Mouse (Mus musculus) layer of hippocampus, postnatal 10 days (tissue): ENCODE data around the gene Atp6v1b1. TPM values are rescaled to one million over a fixed set of nuclear protein-coding genes. Genes with fewer than 3 reads are reported as not detected.
A peak's percentile ranks its signal among the peaks of the same experiment; 100 is the strongest.

Experiments used
- DNase-seq, 2 experiments: peaks; one replicate each; pipeline ENCODE4 v3.0.0; 2021; ENCODE audit warnings: low spot score in 2 of 2
- long read RNA-seq: library from polyadenylated mRNA; stranded (forward); transcript quantifications from one replicate; pipeline ENCODE4 v2.0.0, GENCODE M21; 2023
- total RNA-seq, 2 experiments: library from RNA; stranded (reverse); gene quantifications; 2 replicates each; pipeline ENCODE4 v1.2.3; 2021

Gene Atp6v1b1
- under 1 TPM; 0.21 to 0.56 TPM for total RNA-seq
- long read RNA-seq: 0 reads

DNA sequence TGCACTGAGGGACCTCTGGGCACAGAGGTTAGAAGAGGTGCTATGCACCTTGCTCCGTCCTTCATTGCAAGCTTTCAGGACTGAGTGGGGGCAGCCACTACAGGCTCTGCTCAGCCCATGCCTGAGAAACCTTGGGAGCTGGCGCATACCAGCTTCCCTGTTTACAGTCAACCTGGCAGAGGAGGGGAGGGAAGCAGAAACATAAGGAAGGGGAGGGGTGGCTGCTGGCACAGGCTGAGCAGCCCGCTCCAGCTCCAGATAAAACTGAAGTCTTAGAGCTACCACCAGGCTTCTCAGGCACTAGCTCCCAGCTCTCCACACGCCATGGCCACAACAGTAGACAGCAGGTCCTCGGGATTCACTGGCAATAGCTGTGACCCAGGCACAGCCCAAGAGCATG, at the start of gene Atp6v1b1:
Atp6v1b1 (plus strand) TSS at position 230 of the 400 bp plus-strand sequence.
- no peak for DNase-seq

DNA sequence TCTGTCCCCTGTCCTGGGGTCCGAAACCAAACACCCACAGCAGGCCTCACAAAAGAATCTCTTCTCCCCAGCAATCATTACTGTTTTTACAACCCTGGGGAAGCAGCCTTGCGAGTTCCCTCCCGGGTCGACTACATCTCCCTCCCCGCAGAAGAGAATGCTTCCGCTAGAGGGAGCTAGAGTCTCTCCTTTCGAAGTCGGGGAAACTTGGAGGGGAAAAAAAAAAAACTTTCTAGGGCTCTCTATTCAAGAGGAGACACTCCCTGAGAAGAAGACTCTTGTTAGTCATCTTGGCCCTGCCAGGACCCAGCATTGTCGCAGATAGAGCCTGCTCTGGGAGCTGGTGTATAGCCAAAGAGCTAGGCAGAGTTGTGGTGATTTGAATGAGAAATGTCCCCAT, 49.0 kb upstream of the Atp6v1b1 start:
- peak; percentile 33 to 59 for DNase-seq

DNA sequence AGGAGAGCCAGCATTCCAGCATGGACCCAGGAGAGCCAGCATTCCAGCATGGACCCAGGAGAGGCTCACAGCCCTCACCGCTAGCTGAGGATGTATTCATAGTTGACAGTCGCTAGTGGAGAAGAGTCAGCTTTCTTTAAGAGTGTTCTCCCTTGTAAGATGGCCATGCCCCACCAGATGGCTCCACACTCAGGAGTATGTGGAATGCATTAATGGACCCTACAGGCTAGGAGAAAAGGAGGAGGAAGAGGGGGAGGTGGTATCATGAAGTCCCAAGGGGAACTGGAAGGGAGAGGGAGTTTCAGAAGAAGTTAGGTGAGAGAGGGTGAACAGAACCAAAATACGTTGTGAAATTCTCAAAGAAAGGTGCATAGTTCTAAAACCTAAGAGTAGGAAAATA, 47.1 kb upstream of the Atp6v1b1 start:
- no peak for DNase-seq

DNA sequence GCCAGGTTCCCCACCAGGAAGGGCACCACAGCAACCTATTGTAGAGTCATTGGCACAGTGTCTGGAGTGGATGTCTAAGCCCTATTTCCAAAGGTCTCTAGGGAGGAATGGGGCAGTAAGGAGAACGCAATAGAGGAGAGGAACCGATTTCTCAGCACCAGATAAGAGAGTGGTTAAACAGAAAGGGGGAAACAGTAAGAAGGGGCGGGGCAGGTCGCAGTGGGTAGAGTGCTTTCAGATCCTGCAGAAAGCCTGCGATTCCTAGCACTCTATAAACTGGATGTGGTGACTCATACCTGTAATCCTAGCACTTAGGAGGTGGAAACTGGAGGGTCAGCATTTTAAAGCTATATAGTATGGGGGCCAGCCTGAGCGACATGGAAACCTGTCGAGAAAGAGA, 46.1 kb upstream of the Atp6v1b1 start:
- no peak for DNase-seq

DNA sequence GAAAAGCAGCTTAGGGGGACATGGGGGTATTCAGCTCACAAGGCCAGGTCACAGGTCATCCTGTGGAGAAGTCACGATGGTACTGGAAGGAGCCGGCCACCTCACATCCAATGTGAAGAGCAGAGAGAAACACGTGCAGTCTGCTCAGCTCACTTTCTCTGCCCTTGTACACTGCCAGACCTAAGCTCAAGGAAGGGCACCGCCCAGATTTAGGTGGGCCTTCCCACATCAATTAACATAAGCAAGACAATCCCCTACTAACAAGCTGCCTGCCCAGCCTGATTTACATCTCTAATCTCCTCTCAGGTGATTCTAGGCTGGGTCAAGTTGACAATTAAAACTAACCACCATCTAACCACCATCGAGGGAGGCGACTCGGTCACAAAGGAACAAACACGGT, 44.9 kb upstream of the Atp6v1b1 start:
- DNase-seq: no peak

DNA sequence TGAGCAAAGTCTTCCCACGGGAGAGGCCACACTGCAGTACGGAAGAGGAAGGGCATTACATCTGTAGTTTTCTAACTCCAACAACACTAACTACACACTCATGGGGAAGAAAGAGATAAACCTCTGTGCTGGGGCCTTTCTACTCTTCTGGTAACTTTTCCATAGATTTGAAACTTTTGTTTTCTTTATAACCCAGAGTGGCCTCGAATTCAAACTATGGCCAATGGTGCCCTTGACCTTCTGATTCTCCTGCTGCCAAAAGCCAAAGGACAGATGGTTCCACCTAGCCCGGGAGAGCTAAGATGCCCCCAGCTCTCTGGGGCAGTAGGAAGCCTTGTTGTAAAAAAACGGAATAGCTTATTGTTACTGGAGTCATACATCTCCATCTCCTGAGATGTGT, 42.8 kb upstream of the Atp6v1b1 start:
- DNase-seq: no peak

DNA sequence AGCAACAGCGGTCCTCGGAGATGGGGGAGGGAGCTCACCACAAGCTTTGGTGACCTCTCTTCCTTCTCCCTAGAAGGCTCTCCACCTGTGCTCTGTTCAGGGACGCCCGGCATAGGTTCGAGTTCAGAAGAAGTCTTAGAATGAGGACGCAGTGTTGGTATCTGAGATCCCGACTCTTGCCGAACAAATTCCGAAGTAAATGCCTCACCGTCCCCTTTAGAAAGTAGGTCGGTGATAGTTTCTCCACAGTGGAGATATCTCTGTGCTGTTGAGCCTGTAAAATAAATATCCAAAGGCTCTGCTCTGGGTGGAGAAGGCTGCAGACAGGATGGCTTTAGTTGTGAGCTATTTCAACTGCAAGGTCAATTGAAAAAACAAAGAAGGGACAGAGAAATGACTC, 41.8 kb upstream of the Atp6v1b1 start:
- DNase-seq: no peak

GRCm38 (mm10) chr6:83702146-83702999, 40.4 kb upstream of the Atp6v1b1 start:
- DNase-seq: no peak

GRCm38 (mm10) chr6:83703000-83703721, 39.6 kb upstream of the Atp6v1b1 start:
- DNase-seq: no peak

- no peak for DNase-seq
Measured at GRCm38 (mm10) chr6:83703722-83704078, 39.1 kb upstream of the Atp6v1b1 start.

- DNase-seq: no peak
Measured at GRCm38 (mm10) chr6:83704294-83704693, 38.5 kb upstream of the Atp6v1b1 start.

GRCm38 (mm10) chr6:83704701-83705100, 38.1 kb upstream of the Atp6v1b1 start:
- no peak for DNase-seq

- no peak for DNase-seq
Measured at GRCm38 (mm10) chr6:83707738-83708510, 34.9 kb upstream of the Atp6v1b1 start.

- DNase-seq: no peak
Measured at GRCm38 (mm10) chr6:83710361-83711066, 32.3 kb upstream of the Atp6v1b1 start.

DNA sequence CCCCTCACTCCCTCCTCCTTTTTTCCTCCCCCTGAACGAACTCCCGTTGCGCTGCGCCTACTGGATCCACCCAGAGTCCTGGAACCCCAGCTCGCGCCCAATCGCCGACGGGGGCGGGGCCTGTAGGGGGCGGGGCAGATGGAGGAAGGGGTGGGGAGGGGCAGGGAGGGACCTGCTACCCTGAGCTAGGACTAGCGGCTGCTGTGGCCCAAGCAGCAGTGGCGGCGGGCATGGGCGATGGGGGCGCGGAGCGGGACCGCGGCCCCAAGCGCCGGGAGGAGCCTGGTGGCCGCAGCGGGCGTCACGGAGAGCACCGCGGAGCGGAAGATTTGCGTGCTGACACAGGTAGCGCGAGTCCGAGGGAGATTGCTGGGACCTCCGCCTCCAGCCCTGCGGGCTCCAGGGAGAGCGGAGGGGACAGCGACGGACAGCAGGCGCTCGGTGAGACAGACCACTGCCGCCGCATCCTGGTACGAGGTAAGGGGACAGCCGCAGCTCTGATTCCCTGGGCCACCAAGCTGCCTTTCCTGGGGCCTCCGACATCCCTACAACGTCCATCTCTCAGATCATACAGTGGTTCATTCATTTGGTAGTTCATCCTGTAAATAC, 31.6 kb upstream of the Atp6v1b1 start, which contains the start of gene Vax2:
Vax2 (plus strand) TSS at position 198 of the 609 bp plus-strand sequence.
- DNase-seq: peak in 1 of 2 experiments; percentile 26

- no peak for DNase-seq
Measured at GRCm38 (mm10) chr6:83711725-83712475, 30.9 kb upstream of the Atp6v1b1 start.

DNA sequence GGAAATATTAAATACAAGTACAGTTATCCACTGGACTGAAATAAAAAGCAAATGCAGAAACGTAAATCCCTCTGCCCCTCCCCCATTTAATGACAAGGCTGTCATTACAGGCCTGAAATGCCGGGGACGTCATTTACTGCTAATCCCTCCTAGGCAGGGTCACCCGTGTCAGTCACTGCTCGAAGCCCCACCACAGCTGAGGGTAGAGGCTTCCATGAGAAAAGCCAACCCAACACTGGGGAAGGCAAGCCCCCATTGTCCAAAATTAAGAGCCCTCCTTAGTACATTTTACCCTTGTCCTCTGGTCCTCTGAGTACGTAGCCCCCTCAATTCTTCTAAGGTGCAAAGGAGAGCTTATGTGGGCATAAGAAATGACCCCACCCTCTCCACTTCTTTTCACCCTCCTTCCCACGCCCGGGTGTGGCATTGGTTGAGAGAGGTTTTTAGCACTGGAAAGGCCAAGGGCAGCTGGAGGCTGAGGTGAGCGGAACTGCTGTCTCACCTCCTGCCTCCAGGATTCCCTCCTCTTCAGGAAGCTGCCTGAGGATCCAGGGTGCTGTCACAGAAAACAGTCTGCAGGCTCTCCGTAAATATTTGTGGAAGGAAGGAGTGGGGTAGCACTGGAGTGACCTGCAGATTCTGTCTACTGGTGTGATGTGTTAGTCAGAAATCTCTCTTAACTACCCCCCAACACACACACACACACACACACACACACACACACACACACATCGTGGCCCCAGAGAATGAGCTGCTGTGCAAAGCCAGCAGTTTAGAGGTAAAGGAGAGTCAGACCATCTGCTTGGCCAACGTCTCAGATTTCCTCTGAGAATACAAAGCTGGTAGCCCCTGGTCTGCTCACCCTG, 29.3 kb upstream of the Atp6v1b1 start:
- DNase-seq: no peak

DNA sequence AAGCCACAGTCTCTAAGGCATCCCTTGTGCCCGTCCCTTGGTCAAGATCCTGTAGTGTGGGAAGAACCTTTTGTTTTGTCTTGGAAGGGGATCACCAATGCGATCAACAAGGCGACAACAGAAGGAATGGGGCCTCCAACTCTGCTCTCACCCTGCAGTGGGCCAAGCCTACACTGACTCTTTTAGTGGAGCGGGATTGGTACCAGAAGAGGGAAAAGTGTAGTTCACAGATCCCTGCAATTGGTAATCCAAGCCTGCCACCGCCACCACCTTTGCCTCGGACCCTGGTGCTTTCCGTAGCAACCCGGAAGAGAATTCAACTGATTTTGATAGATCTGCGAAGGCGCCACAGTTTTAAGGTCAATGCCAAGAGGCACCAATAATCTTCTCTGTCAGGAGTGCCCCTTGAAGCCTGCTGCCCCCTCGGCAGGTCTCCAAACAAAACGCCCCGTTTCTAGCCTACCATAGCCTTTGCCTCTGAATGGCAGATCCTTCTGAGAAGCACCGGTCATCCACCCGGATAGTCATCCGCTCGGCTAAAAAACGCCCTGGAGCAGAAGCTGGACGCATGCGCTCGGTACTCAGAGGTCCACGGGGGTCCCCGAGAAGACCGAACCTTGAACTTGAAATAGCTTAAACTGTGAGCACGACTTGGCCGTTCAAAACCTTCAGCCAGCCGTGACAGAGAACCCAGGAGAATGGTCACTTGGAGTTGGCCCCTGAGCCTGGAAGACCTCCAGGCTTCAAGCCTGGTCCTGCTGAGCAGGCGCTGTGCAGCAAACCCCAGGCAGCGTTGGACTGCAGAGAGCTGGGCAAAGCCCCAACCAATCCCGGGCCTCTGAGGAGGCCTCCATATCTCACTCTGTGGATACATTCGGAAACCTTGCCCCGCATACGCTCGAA, 28.3 kb upstream of the Atp6v1b1 start:
- DNase-seq: peak in 1 of 2 experiments; percentile 28
